Mouse (Mus musculus) embryonic facial prominence, embryonic 13.5 days (tissue): ENCODE data around the gene Gm39566. TPM values are rescaled to one million over a fixed set of nuclear protein-coding genes. Genes with fewer than 3 reads are reported as not detected.

Experiments
- ATAC-seq: fragments of 200-750 bp; cut with Nextera tagmentation; 2 replicates; pipeline ENCODE4 v1.8.0; 2017; ENCODE audit warnings: low read depth; ENCODE audit not compliant: insufficient number of reproducible peaks, insufficient read depth, low FRiP score, low TSS enrichment
- H3K27ac ChIP-seq: fragments of 300-500 bp; sonication (generic); 2 replicates; pipeline ENCODE4 v1.5.1; 2015; ENCODE audit warnings: moderate library complexity, mild to moderate bottlenecking, inconsistent platforms
- H3K27me3 ChIP-seq: fragments of 300-500 bp; sonication (generic); 2 replicates; pipeline ENCODE4 v1.6.1; 2015; ENCODE audit warnings: mild to moderate bottlenecking, inconsistent platforms
- H3K36me3 ChIP-seq: fragments of 300-500 bp; sonication (generic); 2 replicates; pipeline ENCODE4 v1.6.1; 2015; ENCODE audit warnings: mild to moderate bottlenecking, inconsistent platforms
- H3K4me1 ChIP-seq: fragments of 300-500 bp; sonication (generic); 2 replicates; pipeline ENCODE4 v1.6.1; 2015; ENCODE audit warnings: inconsistent platforms
- H3K4me2 ChIP-seq: fragments of 300-500 bp; sonication (generic); 2 replicates; pipeline ENCODE4 v1.6.1; 2015; ENCODE audit warnings: moderate library complexity, mild to moderate bottlenecking, inconsistent platforms
- H3K4me3 ChIP-seq: fragments of 300-500 bp; sonication (generic); 2 replicates; pipeline ENCODE4 v1.5.1; 2015; ENCODE audit warnings: mild to moderate bottlenecking, inconsistent platforms
- H3K9ac ChIP-seq: fragments of 300-500 bp; sonication (generic); 2 replicates; pipeline ENCODE4 v1.6.1; 2015; ENCODE audit warnings: mild to moderate bottlenecking, inconsistent platforms
- H3K9me3 ChIP-seq: fragments of 300-500 bp; sonication (generic); 2 replicates; pipeline ENCODE4 v1.6.1; 2016; ENCODE audit warnings: inconsistent platforms
- WGBS: fragments of 180-500 bp; shearing (Covaris S2); methylation state at CpG from one replicate; pipeline ENCODE4 v1.1.7; 2015; ENCODE audit warnings: mixed read lengths; 5-methylcytosine and 5-hydroxymethylcytosine counted together
- polyA plus RNA-seq: library from polyadenylated mRNA; unstranded; fragments of >200 nt; fragmentation: Nextera tagmentation; extraction: Ambion mirVana; gene quantifications from 2 replicates; pipeline ENCODE4 v1.2.1, GENCODE M21; 2015

The Gm39566 gene
- polyA plus RNA-seq, 1 experiment from 2014 or later, result not detected

DNA sequence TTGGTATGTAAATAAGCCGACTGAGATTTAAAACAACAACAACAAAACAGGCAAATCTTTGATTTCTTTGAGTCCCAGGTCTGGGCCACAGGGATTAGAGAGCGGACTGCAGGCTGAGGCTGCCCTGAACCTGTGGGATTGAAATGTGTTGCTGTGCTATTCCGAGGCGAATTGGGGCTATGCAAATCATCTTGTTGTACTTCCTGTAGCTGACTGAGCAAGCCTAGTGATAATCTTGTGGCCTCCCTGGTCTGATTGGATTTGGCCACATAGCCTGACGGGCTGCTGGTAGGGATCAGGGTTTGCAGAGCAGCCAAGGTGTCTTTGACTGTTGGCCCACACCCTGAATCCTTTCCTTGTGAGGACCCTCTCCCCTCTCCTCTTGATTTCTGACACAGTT lies 40.1 kb downstream of the Gm39566 start:
- Histone ChIP-seq H3K4me3 (no peak overlapping the region), H3K27me3 (peaks cover 16% of the 10 kb centered on the region; the same call in 1 of the 2 replicates), H3K4me1 (peaks cover 20% of the 10 kb centered on the region), H3K9me3 (no peaks in the 10 kb centered on the region), H3K36me3 (peaks cover 48% of the 10 kb centered on the region), H3K4me2 (no peak overlapping the region), H3K9ac (no peak overlapping the region), H3K27ac (no peak overlapping the region)
- no peak for ATAC-seq
- 55% methylated on average over 5 of the region's 5 CpGs for WGBS

DNA sequence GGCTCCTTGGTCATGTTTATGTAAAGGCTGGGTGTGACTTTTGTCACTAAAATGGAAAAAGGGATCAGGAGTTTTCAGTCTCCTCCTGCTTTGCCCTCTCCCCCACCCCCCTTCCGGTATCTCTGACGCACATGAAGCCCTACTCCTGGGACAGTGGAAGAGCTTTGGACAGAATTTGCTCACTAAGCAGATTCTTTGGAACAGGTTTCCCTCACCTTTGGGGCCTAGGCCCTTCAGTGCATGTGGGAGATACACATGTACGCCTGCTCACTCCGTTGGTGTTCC lies 47.5 kb downstream of the Gm39566 start:
- WGBS, result 52% methylated on average over 4 of the region's 4 CpGs
- Histone ChIP-seq H3K36me3 (peaks cover 6% of the 10 kb centered on the region; the same call in 1 of the 2 replicates), H3K27ac (peak overlapping the region; percentile 94; the same call in 1 of the 2 replicates), H3K9me3 (no peaks in the 10 kb centered on the region), H3K4me2 (peak overlapping the region; percentile 74), H3K4me3 (peak overlapping the region; percentile 78; the same call in 1 of the 2 replicates), H3K27me3 (no peaks in the 10 kb centered on the region), H3K4me1 (peaks cover 33% of the 10 kb centered on the region), H3K9ac (peak overlapping the region; percentile 95)
- no peak for ATAC-seq

- H3K27ac ChIP-seq, result peak overlapping the region; percentile 94
- peaks cover 33% of the 10 kb centered on the region for H3K4me1 ChIP-seq
- 55% methylated on average over 13 of the region's 13 CpGs for WGBS
- H3K4me3 ChIP-seq, result peak overlapping the region; percentile 78
- no peak for ATAC-seq
- no peaks in the 10 kb centered on the region for H3K27me3 ChIP-seq
- H3K36me3 ChIP-seq, result peaks cover 6% of the 10 kb centered on the region; the same call in 1 of the 2 replicates
- H3K9me3 ChIP-seq, result no peaks in the 10 kb centered on the region
- peak overlapping the region; percentile 74 for H3K4me2 ChIP-seq
- peak overlapping the region; percentile 95 for H3K9ac ChIP-seq
Measured at GRCm38 (mm10) chr11:69766872-69767624, 48.0 kb downstream of the Gm39566 start.

DNA sequence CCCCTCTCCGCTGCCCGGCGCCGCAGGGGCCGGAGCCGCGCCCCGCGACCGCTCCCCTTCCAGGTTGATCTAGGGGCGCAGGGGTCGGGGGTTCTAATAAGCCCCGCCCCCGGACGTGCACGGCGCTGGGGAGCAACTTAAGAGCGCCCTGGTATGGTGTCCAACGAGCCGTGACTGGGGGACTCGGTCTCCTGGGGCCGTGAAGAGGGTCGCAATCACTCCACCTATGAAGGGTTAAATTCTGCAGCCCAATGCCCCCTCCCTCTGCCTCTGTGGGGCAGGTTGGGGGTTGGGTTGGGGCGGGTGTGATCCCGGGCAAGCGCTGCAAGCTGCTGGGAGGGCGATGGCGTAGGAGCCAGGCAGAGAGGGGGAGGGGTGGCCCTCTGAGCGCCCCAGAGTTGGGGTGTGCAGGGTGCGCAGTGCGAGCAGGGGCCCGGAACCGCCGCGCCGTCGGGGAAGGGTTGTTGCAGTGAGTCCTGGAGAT lies 48.9 kb downstream of the Gm39566 start:
- Histone ChIP-seq H3K36me3 (peaks cover 3% of the 10 kb centered on the region; the same call in 1 of the 2 replicates), H3K9ac (peak overlapping the region; percentile 95), H3K4me1 (peaks cover 33% of the 10 kb centered on the region), H3K4me2 (peak overlapping the region; percentile 74), H3K27ac (peak overlapping the region; percentile 94), H3K4me3 (peak overlapping the region; percentile 78), H3K27me3 (no peaks in the 10 kb centered on the region), H3K9me3 (no peaks in the 10 kb centered on the region)
- under 1% methylated on average over 37 of the region's 37 CpGs for WGBS
- peak; percentile 85 for ATAC-seq

GRCm38 (mm10) chr11:69765221-69766125 lies 49.6 kb downstream of the Gm39566 start, which contains the start of gene Zbtb4:
Gene Zbtb4, plus strand, starts transcription at chr11:69765912.
- H3K27me3 ChIP-seq, result no peaks in the 10 kb centered on the region
- peak within 1 kb of the TSS; percentile 78 for H3K4me3 ChIP-seq
- peak within 1 kb of the TSS; percentile 94 for H3K27ac ChIP-seq
- ATAC-seq, result peak; percentile 50; the same call in 1 of the 2 replicates
- peak within 1 kb of the TSS; percentile 95 for H3K9ac ChIP-seq
- H3K9me3 ChIP-seq, result no peaks in the 10 kb centered on the region
- H3K4me1 ChIP-seq, result peaks cover 37% of the 10 kb centered on the region
- no peaks in the 10 kb centered on the region; the same call in 1 of the 2 replicates for H3K36me3 ChIP-seq
- WGBS, result 16% methylated on average over 38 of the region's 55 CpGs
- peak within 1 kb of the TSS; percentile 74 for H3K4me2 ChIP-seq

DNA sequence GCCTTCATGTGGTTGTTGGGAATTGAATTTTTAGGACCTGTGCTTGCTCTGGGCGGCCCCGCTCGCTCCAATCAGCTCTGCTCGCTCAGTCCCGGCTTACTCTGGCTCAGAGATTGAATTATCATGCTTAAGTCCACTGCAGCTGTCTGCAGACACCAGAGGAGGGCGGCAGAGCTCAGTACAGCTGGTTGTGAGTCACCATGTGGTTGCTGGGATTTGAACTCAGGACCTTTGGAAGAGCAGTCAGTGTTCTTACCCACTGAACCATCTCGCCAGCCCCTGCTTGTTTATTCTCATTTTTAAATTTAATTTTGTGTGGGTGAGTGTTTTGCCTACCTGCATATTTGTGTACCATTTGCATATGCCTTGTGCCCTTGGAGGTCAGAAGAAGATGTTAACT lies 51.5 kb downstream of the Gm39566 start:
- H3K4me1 ChIP-seq, result peaks cover 42% of the 10 kb centered on the region
- no peak overlapping the region for H3K9ac ChIP-seq
- 70% methylated on average over 7 of the region's 7 CpGs for WGBS
- H3K27me3 ChIP-seq, result no peaks in the 10 kb centered on the region
- H3K36me3 ChIP-seq, result no peaks in the 10 kb centered on the region
- no peak overlapping the region for H3K4me2 ChIP-seq
- no peaks in the 10 kb centered on the region for H3K9me3 ChIP-seq
- no peak for ATAC-seq
- H3K4me3 ChIP-seq, result no peak overlapping the region
- H3K27ac ChIP-seq, result no peak overlapping the region

DNA sequence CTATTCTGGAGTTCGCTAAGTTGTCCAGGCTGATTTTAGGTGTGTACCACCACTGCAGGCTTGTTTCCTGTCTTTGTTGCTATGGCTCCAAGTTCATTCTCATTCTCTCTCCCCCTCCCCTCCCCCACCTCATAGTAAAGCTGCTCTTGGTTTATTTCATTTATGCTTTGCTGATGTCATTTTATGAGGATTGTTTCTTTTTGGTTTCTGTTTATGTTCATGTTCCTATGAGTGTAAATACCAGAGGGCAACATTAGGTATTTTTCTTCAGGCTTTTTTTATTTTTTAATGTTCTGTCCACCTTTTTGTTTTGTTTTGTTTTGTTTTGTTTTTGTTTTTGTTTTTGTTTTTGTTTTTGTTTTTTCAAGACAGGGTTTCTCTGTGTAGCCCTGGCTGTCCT lies 53.2 kb downstream of the Gm39566 start, which contains the start of gene Slc35g3:
Slc35g3 (minus strand) TSS at position 101 of the 400 bp plus-strand sequence.
- peak within 1 kb of the TSS; percentile 99; the same call in 1 of the 2 replicates for H3K27ac ChIP-seq
- ATAC-seq, result no peak
- 75% methylated on average over 1 of the region's 1 CpGs for whole genome bisulfite sequencing
- no peaks in the 10 kb centered on the region for H3K36me3 ChIP-seq
- no peaks in the 10 kb centered on the region for H3K9me3 ChIP-seq
- peaks cover 34% of the 10 kb centered on the region for H3K4me1 ChIP-seq
- H3K4me3 ChIP-seq, result no peak within 1 kb of the TSS
- H3K9ac ChIP-seq, result no peak within 1 kb of the TSS; the same call in 1 of the 2 replicates
- no peaks in the 10 kb centered on the region for H3K27me3 ChIP-seq
- no peak within 1 kb of the TSS for H3K4me2 ChIP-seq

Other genes with a start within 250 kb of the Gm39566 start
- 26.9 TPM in 2 replicates for gene Wrap53, start 235.0 kb downstream of the Gm39566 start, polyA plus RNA-seq
- gene Trp53, start 234.9 kb downstream of the Gm39566 start, polyA plus RNA-seq, result 160 and 186 TPM in 2 replicates
- gene Atp1b2, start 209.4 kb downstream of the Gm39566 start, polyA plus RNA-seq, result 7.9 and 8.3 TPM in 2 replicates
- gene Shbg, start 197.4 kb downstream of the Gm39566 start, polyA plus RNA-seq, result 0.50 TPM in 1 of 2 replicates, not detected in the other
- 23.8 and 28.2 TPM in 2 replicates for gene Sat2, start 193.3 kb downstream of the Gm39566 start, polyA plus RNA-seq
- gene Fxr2, start 182.3 kb downstream of the Gm39566 start, polyA plus RNA-seq, result 36.6 and 44.1 TPM in 2 replicates
- 0.41 and 0.63 TPM in 2 replicates for gene Sox15, start 160.0 kb downstream of the Gm39566 start, polyA plus RNA-seq
- gene Mpdu1, start 152.7 kb downstream of the Gm39566 start, polyA plus RNA-seq, result 54.3 and 74.9 TPM in 2 replicates
- gene Cd68, start 149.1 kb downstream of the Gm39566 start, polyA plus RNA-seq, result 11.4 and 11.9 TPM in 2 replicates
- gene Eif4a1, start 142.9 kb downstream of the Gm39566 start, polyA plus RNA-seq, result 514 and 625 TPM in 2 replicates
- gene Senp3, start 133.2 kb downstream of the Gm39566 start, polyA plus RNA-seq, result 119 and 122 TPM in 2 replicates
- gene Tnfsf13, start 129.5 kb downstream of the Gm39566 start, polyA plus RNA-seq, result 0.21 and 0.39 TPM in 2 replicates
- gene Tnfsf12, start 119.4 kb downstream of the Gm39566 start, polyA plus RNA-seq, result 5.7 and 6.4 TPM in 2 replicates
- 2.8 and 3.8 TPM in 2 replicates for gene Tnfsfm13, start 119.2 kb downstream of the Gm39566 start, polyA plus RNA-seq
- gene Polr2a, start 56.7 kb downstream of the Gm39566 start, polyA plus RNA-seq, result 27.3 and 31.3 TPM in 2 replicates
- gene Slc35g3, start 53.3 kb downstream of the Gm39566 start, polyA plus RNA-seq, result not detected in 2 replicates
- gene Zbtb4, start 49.4 kb downstream of the Gm39566 start, polyA plus RNA-seq, result 3.5 and 4.8 TPM in 2 replicates
- gene Chrnb1, start 19.4 kb downstream of the Gm39566 start, polyA plus RNA-seq, result 5.4 and 5.7 TPM in 2 replicates
- gene Fgf11, start 13.4 kb downstream of the Gm39566 start, polyA plus RNA-seq, result 3.6 TPM in 2 replicates
- 4.0 and 4.7 TPM in 2 replicates for gene Tmem102, start 9.7 kb downstream of the Gm39566 start, polyA plus RNA-seq
- gene Spem2, start 3.2 kb upstream of the Gm39566 start, polyA plus RNA-seq, result not detected in 2 replicates
- 0.26 TPM in 1 of 2 replicates, not detected in the other for gene Spem1, start 6.9 kb upstream of the Gm39566 start, polyA plus RNA-seq
- 14.1 and 15.2 TPM in 2 replicates for gene Nlgn2, start 22.5 kb upstream of the Gm39566 start, polyA plus RNA-seq
- 358 and 423 TPM in 2 replicates for gene Tmem256, start 23.2 kb upstream of the Gm39566 start, polyA plus RNA-seq
- 145 and 154 TPM in 2 replicates for gene Plscr3, start 31.1 kb upstream of the Gm39566 start, polyA plus RNA-seq
- 4.9 and 5.3 TPM in 2 replicates for gene Tnk1, start 43.4 kb upstream of the Gm39566 start, polyA plus RNA-seq
- not detected in 2 replicates for gene Tmem95, start 62.7 kb upstream of the Gm39566 start, polyA plus RNA-seq
- gene Kctd11, start 66.1 kb upstream of the Gm39566 start, polyA plus RNA-seq, result 3.8 and 4.4 TPM in 2 replicates
- gene Acap1, start 80.2 kb upstream of the Gm39566 start, polyA plus RNA-seq, result 0.74 and 1.6 TPM in 2 replicates
- 14.8 and 15.6 TPM in 2 replicates for gene 2810408A11Rik, start 85.7 kb upstream of the Gm39566 start, polyA plus RNA-seq
- gene Neurl4, start 85.8 kb upstream of the Gm39566 start, polyA plus RNA-seq, result 12.3 and 12.6 TPM in 2 replicates
- 79.5 and 85.5 TPM in 2 replicates for gene Gps2, start 98.6 kb upstream of the Gm39566 start, polyA plus RNA-seq
- gene Eif5a, start 106.7 kb upstream of the Gm39566 start, polyA plus RNA-seq, result 1,558 and 1,689 TPM in 2 replicates
- 7.5 and 10.2 TPM in 2 replicates for gene Ybx2, start 120.5 kb upstream of the Gm39566 start, polyA plus RNA-seq
- 33.3 and 33.5 TPM in 2 replicates for gene Slc2a4, start 132.9 kb upstream of the Gm39566 start, polyA plus RNA-seq
- gene Cldn7, start 149.5 kb upstream of the Gm39566 start, polyA plus RNA-seq, result 30.3 and 34.9 TPM in 2 replicates
- gene Ctdnep1, start 165.9 kb upstream of the Gm39566 start, polyA plus RNA-seq, result 30.0 and 30.9 TPM in 2 replicates
- gene Elp5, start 167.2 kb upstream of the Gm39566 start, polyA plus RNA-seq, result 125 and 127 TPM in 2 replicates
- 511 and 542 TPM in 2 replicates for gene Gabarap, start 175.8 kb upstream of the Gm39566 start, polyA plus RNA-seq
- gene Phf23, start 180.5 kb upstream of the Gm39566 start, polyA plus RNA-seq, result 87.8 and 93.3 TPM in 2 replicates
- gene Dvl2, start 185.3 kb upstream of the Gm39566 start, polyA plus RNA-seq, result 55.0 and 56.8 TPM in 2 replicates
- gene Acadvl, start 200.1 kb upstream of the Gm39566 start, polyA plus RNA-seq, result 78.2 and 82.3 TPM in 2 replicates
- gene Dlg4, start 201.6 kb upstream of the Gm39566 start, polyA plus RNA-seq, result 13.1 and 13.5 TPM in 2 replicates
- gene Asgr1, start 238.8 kb upstream of the Gm39566 start, polyA plus RNA-seq, result 0.24 and 0.47 TPM in 2 replicates